Mouse (Mus musculus): ENCODE data around the gene Fscn3.

DNA sequence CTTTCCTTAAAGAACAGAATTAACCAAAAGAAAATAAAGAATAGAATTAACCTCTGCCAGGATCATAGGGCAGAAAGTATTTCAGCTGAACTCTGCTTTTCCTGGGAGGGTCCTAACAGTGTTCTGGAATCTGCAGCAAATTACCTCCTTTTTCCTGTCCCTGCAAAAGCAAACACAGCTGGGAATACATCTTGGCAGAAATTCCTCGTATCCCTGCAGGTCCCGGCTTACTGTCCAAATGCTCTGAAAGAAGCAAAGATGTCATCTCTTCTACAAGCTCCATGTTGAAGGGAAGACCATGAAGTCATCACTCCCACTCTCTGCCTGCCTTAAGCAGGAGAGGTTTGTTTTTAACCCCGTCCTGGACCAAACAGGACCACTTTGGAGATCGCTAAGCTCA lies 10.6 kb upstream of the Fscn3 start:
- no peak for TF ChIP-seq ZC3H11A (IDR thresholded peaks at IDR 0.05; ENCODE audit: low read depth, low read length)
- TF ChIP-seq TCF12 (IDR thresholded peaks at IDR 0.05; ENCODE audit: low read depth, low read length) = no peak
- no peak for TF ChIP-seq HCFC1 (IDR thresholded peaks at IDR 0.05; ENCODE audit: low read depth, low read length)
- TF ChIP-seq MAX (IDR thresholded peaks at IDR 0.05; ENCODE audit: low read length) = no peak
- TF ChIP-seq USF1 (IDR thresholded peaks at IDR 0.05; ENCODE audit: low read depth, low read length) = no peak
- no peak for TF ChIP-seq CTCF (conservative IDR thresholded peaks at IDR 0.05 in 1 of 2, IDR thresholded peaks at IDR 0.05 in 1 of 2; ENCODE audit: low read depth in 2 of 2, low read length in 2 of 2)
- TF ChIP-seq MAZ (IDR thresholded peaks at IDR 0.05; ENCODE audit: low read depth, low read length) = no peak
- no peak for TF ChIP-seq GABPA (IDR thresholded peaks at IDR 0.05; ENCODE audit: insufficient replicate concordance, low read depth, low read length)
- no peak for TF ChIP-seq POLR2A (IDR thresholded peaks at IDR 0.05; ENCODE audit: low read depth, low read length)
- TF ChIP-seq EP300 (IDR thresholded peaks at IDR 0.05; ENCODE audit: low read length) = no peak
- TF ChIP-seq RCOR1 (conservative IDR thresholded peaks at IDR 0.05; ENCODE audit: low read depth, low read length) = no peak
- no peak for TF ChIP-seq ZKSCAN1 (IDR thresholded peaks at IDR 0.05; ENCODE audit: borderline replicate concordance, low read depth, low read length)
- no peak for TF ChIP-seq ETS1 (conservative IDR thresholded peaks at IDR 0.05; ENCODE audit: low read depth, low read length)
- TF ChIP-seq NELFE (IDR thresholded peaks at IDR 0.05; ENCODE audit: low read depth, low read length) = no peak

All from CH12.LX (cell line).